Mouse (Mus musculus): ENCODE data around the gene Mmp9.

The Mmp9 gene

GRCm38 (mm10) chr2:164912749-164913427, 27.7 kb upstream of the Mmp9 start:
- no peak for DNase-seq (ENCODE audit: low spot score)

- peak; percentile 54 for DNase-seq (ENCODE audit: low spot score)
These were observed 27.2 kb upstream of the Mmp9 start for GRCm38 (mm10) chr2:164913428-164913786.

DNA sequence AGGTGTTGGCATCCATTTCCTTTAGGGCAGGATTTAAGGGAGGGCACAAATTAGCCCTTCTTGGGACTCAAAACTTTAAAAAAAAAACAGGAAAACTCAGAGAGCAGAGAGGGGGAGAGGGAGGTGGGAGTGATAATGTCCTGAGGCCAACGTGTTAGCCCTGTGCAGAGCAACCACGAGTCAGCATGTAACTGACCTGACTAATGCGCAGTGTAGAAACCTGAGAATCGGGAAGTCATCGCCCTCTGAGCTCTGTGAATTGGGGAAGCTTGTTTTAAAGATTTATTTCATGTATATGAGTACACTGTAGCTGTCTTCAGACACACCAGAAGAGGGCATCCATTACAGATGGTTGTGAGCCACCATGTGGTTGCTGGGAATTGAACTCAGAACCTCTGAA, 23.8 kb upstream of the Mmp9 start:
- DNase-seq (ENCODE audit: low spot score) = no peak

DNA sequence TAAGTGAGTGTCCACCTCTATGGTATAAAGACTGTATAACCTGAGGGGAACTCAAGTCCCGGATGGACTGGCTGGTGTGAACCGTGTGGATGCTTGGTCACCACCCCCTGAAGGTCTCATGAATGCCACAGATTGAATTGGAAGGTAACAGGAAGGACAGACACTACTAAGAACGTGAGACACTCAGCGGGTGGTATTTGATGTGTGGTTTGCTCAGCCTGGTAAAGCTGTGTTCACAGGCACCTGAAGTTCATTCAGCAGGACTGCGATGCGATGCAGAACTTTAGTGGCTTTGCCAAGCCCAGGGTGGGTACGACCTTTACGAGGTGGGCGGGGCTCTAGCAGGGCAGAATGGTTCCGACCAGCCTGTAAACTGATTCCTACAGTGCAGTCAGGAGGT, 23.2 kb upstream of the Mmp9 start:
- DNase-seq (ENCODE audit: low spot score) = no peak

DNA sequence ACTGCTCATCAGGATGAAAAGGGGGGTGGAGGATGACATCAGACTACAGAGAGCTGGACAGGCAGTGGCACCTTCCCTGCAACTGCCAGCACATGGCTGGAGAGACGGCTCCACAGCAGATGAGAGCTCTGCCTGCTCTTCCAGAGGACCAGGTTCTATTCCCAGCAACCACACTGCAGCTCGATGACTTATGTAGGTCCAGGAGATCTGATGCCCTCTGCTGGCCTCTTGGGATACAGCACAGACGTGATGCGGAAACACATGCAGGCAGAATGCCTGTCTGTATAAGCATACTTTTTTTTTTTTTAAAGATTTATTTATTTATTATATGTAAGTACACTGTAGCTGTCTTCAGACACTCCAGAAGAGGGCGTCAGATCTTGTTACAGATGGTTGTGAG, 22.3 kb upstream of the Mmp9 start:
- DNase-seq (ENCODE audit: low spot score) = no peak

GRCm38 (mm10) chr2:164921984-164922383, 18.6 kb upstream of the Mmp9 start:
- no peak for DNase-seq (ENCODE audit: low spot score)

- no peak for DNase-seq (ENCODE audit: low spot score)
These were observed 17.3 kb upstream of the Mmp9 start for GRCm38 (mm10) chr2:164923291-164923690.

- DNase-seq (ENCODE audit: low spot score) = peak; percentile 67
These were observed 16.3 kb upstream of the Mmp9 start for GRCm38 (mm10) chr2:164924100-164924857.

- DNase-seq (ENCODE audit: low spot score) = no peak
These were observed 9.6 kb upstream of the Mmp9 start for GRCm38 (mm10) chr2:164930706-164931581.

DNA sequence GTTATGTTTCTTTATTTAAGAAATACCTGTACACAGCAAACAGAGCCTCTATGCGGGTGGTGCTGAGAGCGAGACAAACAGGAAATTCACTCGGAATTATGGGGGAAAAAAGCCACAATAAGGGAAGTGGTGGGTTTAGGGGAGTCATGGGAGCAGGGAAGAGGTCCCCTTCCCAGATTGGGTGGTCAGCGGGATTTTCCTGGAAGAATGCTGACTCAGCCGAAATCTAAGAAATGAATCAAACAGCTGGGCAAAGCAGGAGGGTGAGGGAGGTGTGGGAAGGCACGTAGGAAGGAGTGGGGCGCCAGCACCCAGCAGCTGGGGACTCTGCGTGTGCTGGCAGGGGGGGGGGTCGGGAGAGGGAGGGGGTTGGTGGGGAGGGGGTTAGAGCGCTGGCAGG, 7.0 kb upstream of the Mmp9 start:
- DNase-seq (ENCODE audit: low spot score) = no peak

DNA sequence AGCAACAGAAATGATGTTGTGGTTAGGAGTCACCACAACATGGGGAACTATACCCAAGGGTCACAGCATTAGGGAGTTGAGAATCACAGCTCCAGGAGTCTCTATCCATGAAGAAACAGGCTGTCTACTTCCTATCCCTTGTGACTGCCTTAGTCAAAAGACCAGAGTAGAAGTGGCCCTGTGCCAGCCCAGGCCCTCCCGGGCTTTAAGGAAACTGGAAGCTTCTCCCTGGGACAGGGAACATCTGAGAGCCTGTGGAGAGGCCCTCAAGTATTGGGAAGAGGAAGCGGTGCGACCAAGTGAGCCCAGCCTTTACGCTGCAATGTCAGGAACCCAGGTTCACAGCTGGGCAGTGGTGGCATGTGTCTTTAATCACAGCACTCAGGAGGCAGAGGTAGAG, 4.6 kb upstream of the Mmp9 start:
- DNase-seq (ENCODE audit: low spot score) = no peak

DNA sequence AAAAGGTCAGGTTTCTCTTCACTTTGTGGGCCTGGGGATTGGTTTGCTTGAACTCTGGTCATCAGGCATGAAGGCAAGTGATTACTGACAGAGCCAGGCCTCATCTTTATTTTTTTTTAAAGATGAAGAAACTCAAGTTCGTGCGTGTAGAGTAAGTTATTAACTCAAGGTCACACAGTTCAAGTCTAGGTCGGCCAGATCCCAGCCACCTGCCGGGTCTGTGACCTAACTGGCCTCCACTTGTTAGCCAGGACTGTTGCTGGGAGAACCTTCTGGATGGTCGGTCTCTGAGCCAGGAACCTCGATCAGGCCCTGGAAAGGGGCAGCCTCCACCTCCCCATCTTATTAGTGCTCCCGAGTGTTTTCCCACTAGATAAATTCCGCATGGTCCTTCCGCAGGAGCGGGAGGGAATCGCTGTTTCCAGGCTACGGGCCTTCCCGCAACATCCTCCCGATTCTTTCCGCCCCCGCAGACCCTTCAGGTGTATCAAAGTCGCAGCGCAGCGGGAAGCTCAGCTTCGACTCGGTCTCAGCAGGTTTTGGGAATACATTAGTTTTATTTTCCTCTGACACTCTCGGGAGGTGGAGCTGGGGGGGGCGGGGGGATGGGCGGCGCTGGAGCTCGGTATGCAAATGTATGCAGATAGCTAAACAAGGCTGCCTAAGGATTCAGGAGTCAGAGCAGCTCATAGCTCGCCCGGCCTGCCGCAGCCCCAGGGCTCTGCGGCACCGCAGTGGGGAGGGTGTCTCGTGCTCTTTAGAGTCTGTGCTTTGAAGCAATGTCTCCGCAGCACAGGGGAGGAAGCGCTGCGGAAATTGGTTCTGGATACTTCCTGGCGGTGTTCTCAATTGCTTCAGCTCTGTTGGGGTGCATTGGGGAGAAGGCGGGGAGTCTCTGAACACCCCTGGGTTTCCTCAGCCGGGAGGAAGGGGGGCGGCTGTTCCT, 2.2 kb upstream of the Mmp9 start:
- no peak for DNase-seq (ENCODE audit: low spot score)

- no peak for DNase-seq (ENCODE audit: low spot score)
These were observed 1.5 kb upstream of the Mmp9 start for GRCm38 (mm10) chr2:164939106-164939505.

DNA sequence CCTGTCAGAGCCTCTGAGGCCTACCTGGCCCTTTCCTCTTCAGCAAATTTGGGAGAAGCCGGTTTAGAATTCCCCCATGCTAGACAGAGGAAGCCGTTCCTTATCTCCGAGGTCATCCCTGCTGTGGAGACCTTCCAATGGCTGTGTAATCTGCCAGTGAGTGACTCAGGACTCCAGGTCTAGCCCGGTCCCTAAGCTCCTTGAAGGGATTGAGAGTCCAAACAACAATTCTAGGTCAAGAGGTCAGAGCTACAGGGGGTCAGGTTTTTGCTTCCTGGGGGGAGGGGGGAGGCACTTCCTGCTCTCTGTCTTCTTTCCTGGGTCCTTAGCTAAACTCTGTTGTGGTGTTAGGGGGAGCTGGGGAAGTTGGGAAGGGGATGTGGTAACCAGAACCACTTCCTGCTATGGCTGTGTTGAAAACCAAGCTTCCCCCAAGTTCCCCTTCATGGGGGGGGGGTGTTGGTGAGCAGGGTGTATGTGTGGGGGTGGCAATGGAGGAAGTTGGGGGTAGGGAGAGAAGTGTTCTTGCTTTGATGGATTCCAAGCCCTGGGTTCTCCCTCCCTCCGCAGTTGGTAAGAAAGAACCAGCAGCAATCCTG, 2.2 kb downstream of the Mmp9 start:
- no peak for DNase-seq (ENCODE audit: low spot score)

DNA sequence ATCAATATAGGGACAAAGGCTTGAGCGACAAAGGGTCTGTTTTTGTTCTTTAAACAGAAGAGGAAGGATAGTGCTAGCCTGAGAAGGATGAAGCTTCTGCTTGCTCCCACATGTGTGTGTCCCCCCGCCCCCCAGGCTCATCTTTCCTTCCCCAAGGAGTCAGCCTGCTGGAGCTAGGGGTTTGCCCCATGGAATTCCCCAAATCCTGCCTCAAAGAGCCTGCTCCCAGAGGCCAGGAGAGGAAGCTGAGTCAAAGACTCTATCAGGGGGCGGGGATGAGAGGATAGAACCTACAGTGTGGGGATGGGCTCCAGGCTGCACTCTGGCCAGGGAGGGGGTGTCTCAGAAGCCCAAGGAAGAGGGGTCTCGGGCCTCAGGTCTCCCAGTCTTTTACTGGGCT, 6.9 kb downstream of the Mmp9 start:
- no peak for DNase-seq (ENCODE audit: low spot score)

GRCm38 (mm10) chr2:164947930-164948329, 7.3 kb downstream of the Mmp9 start:
- no peak for DNase-seq (ENCODE audit: low spot score)

GRCm38 (mm10) chr2:164948962-164949361, 8.4 kb downstream of the Mmp9 start:
- no peak for DNase-seq (ENCODE audit: low spot score)

- no peak for DNase-seq (ENCODE audit: low spot score)
These were observed 9.9 kb downstream of the Mmp9 start for GRCm38 (mm10) chr2:164950501-164950900.

DNA sequence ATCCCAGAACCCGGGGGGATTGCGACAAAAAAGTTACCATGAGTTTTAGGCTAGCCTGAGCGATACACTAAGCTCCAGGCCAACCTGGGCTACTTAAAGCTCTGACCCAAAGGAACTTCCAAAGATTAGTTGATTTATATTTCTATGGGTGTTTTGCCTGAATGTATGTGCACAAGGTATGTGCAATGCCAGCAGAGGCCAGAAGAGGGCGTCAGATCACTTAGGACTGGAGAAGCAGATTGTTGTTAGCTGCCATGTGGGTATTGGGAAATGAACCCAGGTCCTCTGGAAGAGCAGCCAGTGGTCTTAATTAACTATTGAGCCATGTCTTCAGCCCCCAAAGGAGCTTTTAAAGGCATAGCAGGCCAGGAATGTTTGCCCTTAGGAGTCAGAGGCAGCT, 11.2 kb downstream of the Mmp9 start:
- no peak for DNase-seq (ENCODE audit: low spot score)

DNA sequence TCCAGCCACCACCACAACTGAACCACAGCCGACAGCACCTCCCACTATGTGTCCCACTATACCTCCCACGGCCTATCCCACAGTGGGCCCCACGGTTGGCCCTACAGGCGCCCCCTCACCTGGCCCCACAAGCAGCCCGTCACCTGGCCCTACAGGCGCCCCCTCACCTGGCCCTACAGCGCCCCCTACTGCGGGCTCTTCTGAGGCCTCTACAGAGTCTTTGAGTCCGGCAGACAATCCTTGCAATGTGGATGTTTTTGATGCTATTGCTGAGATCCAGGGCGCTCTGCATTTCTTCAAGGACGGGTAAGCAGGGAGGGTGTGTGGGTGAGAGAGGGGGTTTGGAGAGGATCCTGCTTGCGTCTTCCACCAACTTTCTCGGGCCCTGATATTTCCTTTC, 11.9 kb downstream of the Mmp9 start:
- no peak for DNase-seq (ENCODE audit: low spot score)

DNA sequence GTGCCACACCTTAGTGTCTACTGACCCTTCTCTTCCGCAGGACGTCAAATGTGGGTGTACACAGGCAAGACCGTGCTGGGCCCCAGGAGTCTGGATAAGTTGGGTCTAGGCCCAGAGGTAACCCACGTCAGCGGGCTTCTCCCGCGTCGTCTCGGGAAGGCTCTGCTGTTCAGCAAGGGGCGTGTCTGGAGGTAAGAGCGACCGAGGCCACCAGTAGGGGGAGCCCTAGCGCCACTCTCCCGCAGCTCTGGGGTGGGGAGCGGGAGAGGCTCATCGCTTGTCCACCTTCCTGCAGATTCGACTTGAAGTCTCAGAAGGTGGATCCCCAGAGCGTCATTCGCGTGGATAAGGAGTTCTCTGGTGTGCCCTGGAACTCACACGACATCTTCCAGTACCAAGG, 12.6 kb downstream of the Mmp9 start:
- peak; percentile 58 for DNase-seq (ENCODE audit: low spot score)

Data from spleen, adult 12 weeks (tissue).